Mouse (Mus musculus): Measurements from ENCODE around the gene Zfp235. TPM values are rescaled to one million over a fixed set of nuclear protein-coding genes. Genes with fewer than 3 reads are reported as not detected.

The Zfp235 gene
- polyA plus RNA-seq, 2 experiments from 2014 or later = 13.8 to 21.0 TPM

Other genes starting within 250 kb of the Zfp235 start
- gene Vmn1r178, start 242.2 kb upstream of the Zfp235 start, polyA plus RNA-seq (2017; shearing (Covaris generic)) = not detected
- gene Vmn1r179, start 207.2 kb upstream of the Zfp235 start, polyA plus RNA-seq (2017; shearing (Covaris generic)) = under 1 TPM in 1 of 2 experiments, not detected in 1; 0.12 TPM
- not detected for gene Vmn1r180, start 183.5 kb upstream of the Zfp235 start, polyA plus RNA-seq (2017; shearing (Covaris generic))
- gene Vmn1r181, start 159.6 kb upstream of the Zfp235 start, polyA plus RNA-seq (2017; shearing (Covaris generic)) = not detected
- not detected for gene V1rd19, start 132.5 kb upstream of the Zfp235 start, polyA plus RNA-seq (2017; shearing (Covaris generic))
- under 1 TPM in 1 of 2 experiments, not detected in 1; 0.05 TPM for gene Vmn1r183, start 80.9 kb upstream of the Zfp235 start, polyA plus RNA-seq (2017; shearing (Covaris generic))
- 10 to 100 TPM; 21.5 to 23.8 TPM for gene Zfp180, start 52.2 kb upstream of the Zfp235 start, polyA plus RNA-seq (2017; shearing (Covaris generic))
- gene Zfp112, start 21.9 kb upstream of the Zfp235 start, polyA plus RNA-seq (2017; shearing (Covaris generic)) = 1 to 10 TPM; 1.3 to 2.4 TPM
- gene Zfp114, start 40.9 kb downstream of the Zfp235 start, polyA plus RNA-seq (2017; shearing (Covaris generic)) = 1 to 10 TPM in 1 of 2 experiments, under 1 TPM in 1; 0.73 to 1.8 TPM
- gene Zfp111, start 77.3 kb downstream of the Zfp235 start, polyA plus RNA-seq (2017; shearing (Covaris generic)) = 1 to 10 TPM in 1 of 2 experiments, under 1 TPM in 1; 0.61 to 1.3 TPM
- gene Zfp109, start 103.4 kb downstream of the Zfp235 start, polyA plus RNA-seq (2017; shearing (Covaris generic)) = 1 to 10 TPM; 2.2 to 3.7 TPM
- gene Zfp108, start 120.6 kb downstream of the Zfp235 start, polyA plus RNA-seq (2017; shearing (Covaris generic)) = under 1 TPM in 1 of 2 experiments, not detected in 1; 0.70 TPM
- 1 to 10 TPM; 2.5 to 2.9 TPM for gene Zfp93, start 136.3 kb downstream of the Zfp235 start, polyA plus RNA-seq (2017; shearing (Covaris generic))
- 10 to 100 TPM; 19.4 to 27.8 TPM for gene Zfp61, start 167.1 kb downstream of the Zfp235 start, polyA plus RNA-seq (2017; shearing (Covaris generic))
- 10 to 100 TPM; 10.6 to 13.8 TPM for gene Zfp94, start 182.5 kb downstream of the Zfp235 start, polyA plus RNA-seq (2017; shearing (Covaris generic))
- gene Tescl, start 199.8 kb downstream of the Zfp235 start, polyA plus RNA-seq (2017; shearing (Covaris generic)) = not detected
- under 1 TPM in 1 of 2 experiments, not detected in 1; 0.19 TPM for gene Lypd5, start 215.0 kb downstream of the Zfp235 start, polyA plus RNA-seq (2017; shearing (Covaris generic))
- gene Kcnn4, start 236.1 kb downstream of the Zfp235 start, polyA plus RNA-seq (2017; shearing (Covaris generic)) = 100 to 1,000 TPM; 130 to 152 TPM